Mouse (Mus musculus): ENCODE results near the gene Frrs1l. TPM values are rescaled to one million over a fixed set of nuclear protein-coding genes. Genes with fewer than 3 reads are reported as not detected.

The Frrs1l gene
- polyA plus RNA-seq, 1 experiment, result 0.51 TPM

DNA sequence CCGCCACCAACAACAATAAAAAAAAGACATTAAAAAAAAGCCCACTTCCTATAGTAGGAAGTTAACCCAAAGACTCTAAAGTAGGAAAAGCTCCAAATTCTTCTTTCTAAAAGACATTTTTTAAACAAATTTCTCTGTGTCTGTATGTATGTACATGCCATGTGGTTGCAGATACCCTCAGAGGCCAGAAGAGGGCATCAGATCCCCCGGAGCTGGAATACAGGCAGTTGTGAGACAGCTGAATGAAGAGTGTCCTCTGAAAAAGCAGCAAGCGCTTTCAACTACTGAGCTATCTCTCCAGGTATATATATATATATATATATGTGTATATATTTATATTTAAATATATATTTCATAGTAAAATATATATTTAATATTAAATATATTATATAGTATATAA is 31.1 kb upstream of the Frrs1l start:
- Histone ChIP-seq H3K4me3 (ENCODE audit: control insufficient read depth, low read depth, low read length) (no peak overlapping the region), H3K36me3 (ENCODE audit: control insufficient read depth, insufficient read depth, low read length) (no peaks in the 10 kb centered on the region), H3K27ac (ENCODE audit: control insufficient read depth, insufficient read depth, low read depth, low read length) (no peak overlapping the region), H3K4me1 (ENCODE audit: control insufficient read depth, insufficient read depth, low read length) (no peaks in the 10 kb centered on the region), H3K27me3 (ENCODE audit: control insufficient read depth, insufficient read depth, low read length) (no peaks in the 10 kb centered on the region)
- no peak for TF ChIP-seq CTCF (IDR thresholded peaks at IDR 0.05; ENCODE audit: control insufficient read depth, insufficient read depth, insufficient replicate concordance, low read depth, low read length)
- TF ChIP-seq POLR2A (IDR thresholded peaks at IDR 0.05; ENCODE audit: control insufficient read depth, low read depth, low read length), result no peak

DNA sequence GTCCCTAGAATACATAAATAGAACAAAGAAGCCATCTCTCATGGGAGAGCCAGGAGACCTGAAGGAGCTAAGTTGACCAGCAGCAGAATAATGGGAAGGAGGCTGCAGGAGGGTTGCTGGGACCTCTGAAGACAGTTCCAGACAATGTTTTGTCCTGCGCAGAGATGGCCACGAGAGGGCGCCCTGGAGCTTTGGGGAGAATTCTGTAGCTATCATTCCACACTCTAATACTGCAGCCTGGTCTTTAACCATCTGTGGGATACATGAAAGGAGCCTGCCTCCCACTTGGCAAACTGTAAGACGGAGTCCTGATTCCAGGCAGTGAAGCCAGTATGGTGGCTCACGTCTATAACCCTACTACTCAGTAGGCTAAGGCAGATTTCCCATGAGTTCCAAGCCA is 27.0 kb upstream of the Frrs1l start:
- Histone ChIP-seq H3K27ac (ENCODE audit: control insufficient read depth, insufficient read depth, low read depth, low read length) (no peak overlapping the region), H3K4me1 (ENCODE audit: control insufficient read depth, insufficient read depth, low read length) (no peaks in the 10 kb centered on the region), H3K36me3 (ENCODE audit: control insufficient read depth, insufficient read depth, low read length) (no peaks in the 10 kb centered on the region), H3K4me3 (ENCODE audit: control insufficient read depth, low read depth, low read length) (no peak overlapping the region), H3K27me3 (ENCODE audit: control insufficient read depth, insufficient read depth, low read length) (no peaks in the 10 kb centered on the region)
- TF ChIP-seq POLR2A (IDR thresholded peaks at IDR 0.05; ENCODE audit: control insufficient read depth, low read depth, low read length) (no peak), CTCF (IDR thresholded peaks at IDR 0.05; ENCODE audit: control insufficient read depth, insufficient read depth, insufficient replicate concordance, low read depth, low read length) (peak; percentile 71; the same call in 1 of the 2 replicates)

DNA sequence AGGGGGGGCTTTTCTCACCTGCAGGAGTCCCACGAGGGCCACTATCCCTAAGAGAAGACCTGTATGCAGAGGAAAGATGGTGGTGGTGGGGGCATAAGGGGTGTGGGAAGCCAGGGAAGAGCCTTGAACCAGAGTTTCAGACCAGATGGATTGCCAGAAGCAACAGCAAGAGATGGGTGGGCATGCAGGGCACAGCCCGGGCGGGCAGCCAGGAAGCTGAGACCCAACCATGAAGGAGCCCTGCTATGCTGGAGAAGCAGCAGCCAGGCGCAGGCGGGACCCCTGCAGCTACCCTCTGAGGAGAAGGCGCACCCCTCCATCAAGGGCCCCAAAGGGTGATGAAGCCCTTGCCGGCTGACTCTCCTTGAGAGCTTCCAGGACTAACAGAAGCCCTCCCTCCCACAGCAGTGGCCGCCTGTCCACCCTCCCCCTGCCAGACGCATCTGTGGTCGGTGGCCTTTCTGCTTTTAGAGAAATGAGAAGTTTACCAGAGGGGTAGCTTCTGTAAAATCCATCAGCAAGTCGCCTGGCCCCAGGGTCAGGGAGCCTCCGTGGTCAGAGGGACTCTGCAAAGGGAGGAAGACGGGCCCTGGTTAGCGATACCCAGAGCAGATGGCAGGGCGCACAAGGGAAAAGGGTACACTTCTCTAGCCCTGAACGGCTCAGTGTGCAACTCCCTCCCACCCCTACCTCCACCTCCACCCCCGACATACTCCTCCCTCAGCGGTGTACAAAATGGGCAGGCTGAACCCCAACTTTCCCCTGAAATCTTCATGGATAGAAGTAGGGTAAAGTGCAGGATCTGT is 26.4 kb upstream of the Frrs1l start:
- Histone ChIP-seq H3K27ac (ENCODE audit: control insufficient read depth, insufficient read depth, low read depth, low read length) (no peak overlapping the region), H3K4me1 (ENCODE audit: control insufficient read depth, insufficient read depth, low read length) (no peaks in the 10 kb centered on the region), H3K27me3 (ENCODE audit: control insufficient read depth, insufficient read depth, low read length) (no peaks in the 10 kb centered on the region), H3K36me3 (ENCODE audit: control insufficient read depth, insufficient read depth, low read length) (no peaks in the 10 kb centered on the region), H3K4me3 (ENCODE audit: control insufficient read depth, low read depth, low read length) (no peak overlapping the region)
- TF ChIP-seq POLR2A (IDR thresholded peaks at IDR 0.05; ENCODE audit: control insufficient read depth, low read depth, low read length) (no peak), CTCF (IDR thresholded peaks at IDR 0.05; ENCODE audit: control insufficient read depth, insufficient read depth, insufficient replicate concordance, low read depth, low read length) (no peak)

DNA sequence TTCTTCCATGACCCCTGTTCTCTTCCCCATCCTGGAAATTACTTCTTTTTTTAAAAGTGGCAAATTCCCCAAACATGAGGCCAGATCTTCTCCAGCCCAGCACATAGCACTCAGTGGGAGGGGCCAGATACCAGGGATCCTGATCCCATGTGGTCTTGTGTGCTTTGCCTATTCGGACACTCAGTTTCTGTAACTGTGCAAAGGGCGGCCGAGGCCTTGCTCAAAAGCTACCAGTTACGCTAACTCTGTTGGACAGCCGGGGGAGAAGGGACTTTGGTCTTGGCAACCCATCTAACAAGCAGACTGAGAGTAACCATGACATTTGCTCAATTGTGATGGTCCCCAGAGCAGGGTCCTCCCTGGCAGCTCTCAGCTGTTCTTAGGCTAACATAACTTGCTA is 24.8 kb upstream of the Frrs1l start:
- Histone ChIP-seq H3K27me3 (ENCODE audit: control insufficient read depth, insufficient read depth, low read length) (no peaks in the 10 kb centered on the region), H3K4me1 (ENCODE audit: control insufficient read depth, insufficient read depth, low read length) (peaks cover 2% of the 10 kb centered on the region), H3K36me3 (ENCODE audit: control insufficient read depth, insufficient read depth, low read length) (no peaks in the 10 kb centered on the region), H3K27ac (ENCODE audit: control insufficient read depth, insufficient read depth, low read depth, low read length) (no peak overlapping the region), H3K4me3 (ENCODE audit: control insufficient read depth, low read depth, low read length) (no peak overlapping the region)
- TF ChIP-seq POLR2A (IDR thresholded peaks at IDR 0.05; ENCODE audit: control insufficient read depth, low read depth, low read length) (no peak), CTCF (IDR thresholded peaks at IDR 0.05; ENCODE audit: control insufficient read depth, insufficient read depth, insufficient replicate concordance, low read depth, low read length) (no peak)

DNA sequence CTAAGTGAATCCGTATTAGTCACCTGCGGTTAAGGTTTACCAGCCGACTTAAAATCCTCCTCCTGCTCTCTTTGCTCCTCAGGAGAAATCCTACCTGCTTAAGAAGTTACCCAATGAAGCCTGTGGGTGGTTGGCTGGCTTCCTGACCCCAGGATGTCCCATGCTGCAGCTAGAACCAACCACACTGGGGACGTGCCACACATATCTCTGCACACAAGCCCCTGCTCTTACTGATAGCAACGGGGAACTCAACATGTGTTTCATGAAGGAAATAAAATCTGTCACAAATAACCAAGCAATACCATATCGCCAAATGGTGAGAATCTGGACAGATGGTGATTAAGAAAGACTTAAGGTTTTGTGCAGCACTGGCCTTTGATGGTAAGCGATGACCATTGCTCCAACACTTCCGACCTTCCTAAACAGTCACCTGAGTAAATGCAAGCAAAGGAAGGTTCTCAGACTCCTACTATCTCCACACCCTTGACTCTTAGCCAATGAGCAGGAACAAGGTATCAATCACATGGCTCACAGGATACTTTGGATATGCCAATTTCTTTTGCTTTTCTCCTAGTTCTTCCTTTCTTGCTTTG is 21.4 kb upstream of the Frrs1l start:
- H3K27ac ChIP-seq (ENCODE audit: control insufficient read depth, insufficient read depth, low read depth, low read length), result no peak overlapping the region
- H3K36me3 ChIP-seq (ENCODE audit: control insufficient read depth, insufficient read depth, low read length), result no peaks in the 10 kb centered on the region
- no peak for TF ChIP-seq CTCF (IDR thresholded peaks at IDR 0.05; ENCODE audit: control insufficient read depth, insufficient read depth, insufficient replicate concordance, low read depth, low read length)
- H3K27me3 ChIP-seq (ENCODE audit: control insufficient read depth, insufficient read depth, low read length), result no peaks in the 10 kb centered on the region
- H3K4me1 ChIP-seq (ENCODE audit: control insufficient read depth, insufficient read depth, low read length), result peaks cover 2% of the 10 kb centered on the region
- no peak overlapping the region for H3K4me3 ChIP-seq (ENCODE audit: control insufficient read depth, low read depth, low read length)

DNA sequence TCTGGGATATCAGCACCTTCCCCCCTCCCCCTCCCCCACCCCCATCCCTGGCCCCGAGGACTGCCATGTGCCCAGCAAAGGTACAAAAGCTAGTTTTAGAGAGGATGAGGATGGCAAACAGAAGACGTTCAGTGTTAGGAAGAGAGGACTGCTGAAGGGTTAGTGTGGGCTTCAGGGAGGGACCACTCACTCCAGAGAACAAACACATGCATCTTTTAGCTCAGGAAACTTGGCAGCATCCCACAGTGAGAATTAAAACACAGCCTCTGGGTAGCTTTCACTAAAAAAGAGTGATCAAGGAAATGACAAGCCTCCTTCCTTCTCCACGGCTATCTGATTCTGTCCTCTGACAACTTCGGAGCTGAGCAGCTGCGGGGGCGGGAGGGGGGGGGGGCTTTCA is 20.7 kb upstream of the Frrs1l start:
- Histone ChIP-seq H3K27me3 (ENCODE audit: control insufficient read depth, insufficient read depth, low read length) (no peaks in the 10 kb centered on the region), H3K4me3 (ENCODE audit: control insufficient read depth, low read depth, low read length) (no peak overlapping the region), H3K4me1 (ENCODE audit: control insufficient read depth, insufficient read depth, low read length) (peaks cover 2% of the 10 kb centered on the region), H3K36me3 (ENCODE audit: control insufficient read depth, insufficient read depth, low read length) (no peaks in the 10 kb centered on the region), H3K27ac (ENCODE audit: control insufficient read depth, insufficient read depth, low read depth, low read length) (no peak overlapping the region)
- TF ChIP-seq POLR2A (IDR thresholded peaks at IDR 0.05; ENCODE audit: control insufficient read depth, low read depth, low read length) (no peak), CTCF (IDR thresholded peaks at IDR 0.05; ENCODE audit: control insufficient read depth, insufficient read depth, insufficient replicate concordance, low read depth, low read length) (no peak)

DNA sequence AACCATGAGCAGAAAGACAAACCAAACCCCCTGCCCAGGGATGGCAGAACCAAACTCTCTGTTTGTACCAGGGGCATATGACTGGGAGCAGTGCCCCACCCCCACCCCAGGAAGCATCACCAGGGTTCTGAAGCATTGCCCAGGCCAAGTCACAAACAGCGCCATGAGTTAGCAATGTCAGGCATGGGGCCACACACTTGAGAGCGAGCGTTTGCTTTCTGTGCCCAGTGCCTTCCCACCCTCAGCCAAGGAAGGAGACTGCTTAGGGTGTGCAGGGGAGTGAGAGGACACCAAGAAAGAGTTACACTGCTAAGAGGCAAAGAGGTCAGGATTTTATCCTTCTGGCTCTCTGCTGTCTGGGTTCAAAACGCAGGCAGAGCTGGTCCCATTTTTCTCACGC is 20.2 kb upstream of the Frrs1l start:
- no peak overlapping the region for H3K4me3 ChIP-seq (ENCODE audit: control insufficient read depth, low read depth, low read length)
- TF ChIP-seq CTCF (IDR thresholded peaks at IDR 0.05; ENCODE audit: control insufficient read depth, insufficient read depth, insufficient replicate concordance, low read depth, low read length), result no peak
- TF ChIP-seq POLR2A (IDR thresholded peaks at IDR 0.05; ENCODE audit: control insufficient read depth, low read depth, low read length), result no peak
- H3K4me1 ChIP-seq (ENCODE audit: control insufficient read depth, insufficient read depth, low read length), result peaks cover 2% of the 10 kb centered on the region
- H3K27ac ChIP-seq (ENCODE audit: control insufficient read depth, insufficient read depth, low read depth, low read length), result no peak overlapping the region
- no peaks in the 10 kb centered on the region for H3K27me3 ChIP-seq (ENCODE audit: control insufficient read depth, insufficient read depth, low read length)
- no peaks in the 10 kb centered on the region for H3K36me3 ChIP-seq (ENCODE audit: control insufficient read depth, insufficient read depth, low read length)
